Mouse (Mus musculus) heart, embryonic 15.5 days (tissue): ENCODE results near the gene 4931422A03Rik. TPM values are rescaled to one million over a fixed set of nuclear protein-coding genes. Genes with fewer than 3 reads are reported as not detected.
"Not testable (repeated sequence)": the region's sequence is repeated elsewhere in the genome, so short reads cannot be mapped to it uniquely, and the experiment has no call there.

Experiments
- ATAC-seq: fragments of 200-750 bp; cut with Nextera tagmentation; replicated peaks from 2 replicates; pipeline ENCODE4 v1.8.0; 2017; ENCODE audit warnings: low read depth, moderate TSS enrichment; ENCODE audit not compliant: insufficient number of reproducible peaks, insufficient read depth, low FRiP score
- H3K27ac ChIP-seq: fragments of 300-500 bp; sonication (generic); 2 replicates; pipeline ENCODE4 v1.5.1; 2015; ENCODE audit warnings: mild to moderate bottlenecking, inconsistent platforms
- H3K27me3 ChIP-seq: fragments of 300-500 bp; sonication (generic); 2 replicates; pipeline ENCODE4 v1.6.1; 2015; ENCODE audit warnings: inconsistent platforms
- H3K36me3 ChIP-seq: fragments of 300-500 bp; sonication (generic); 2 replicates; pipeline ENCODE4 v1.6.1; 2015; ENCODE audit warnings: mild to moderate bottlenecking, inconsistent platforms
- H3K4me1 ChIP-seq: fragments of 300-500 bp; sonication (generic); replicated peaks from 2 replicates; pipeline ENCODE4 v1.6.1; 2015; ENCODE audit warnings: inconsistent platforms
- H3K4me2 ChIP-seq: fragments of 300-500 bp; sonication (generic); 2 replicates; pipeline ENCODE4 v1.6.1; 2015; ENCODE audit warnings: inconsistent platforms, mild to moderate bottlenecking, moderate library complexity
- H3K4me3 ChIP-seq: fragments of 300-500 bp; sonication (generic); 2 replicates; pipeline ENCODE4 v1.5.1; 2015; ENCODE audit warnings: mild to moderate bottlenecking, inconsistent platforms
- H3K9ac ChIP-seq: fragments of 300-500 bp; sonication (generic); 2 replicates; pipeline ENCODE4 v1.6.1; 2015; ENCODE audit warnings: mild to moderate bottlenecking, inconsistent platforms
- H3K9me3 ChIP-seq: fragments of 300-500 bp; sonication (generic); replicated peaks from 2 replicates; pipeline ENCODE4 v1.6.1; 2016; ENCODE audit warnings: inconsistent platforms
- WGBS: fragments of 180-500 bp; shearing (Covaris S2); methylation state at CpG from one replicate; pipeline ENCODE4 v1.1.7; 2015; ENCODE audit warnings: mixed read lengths; 5-methylcytosine and 5-hydroxymethylcytosine counted together
- polyA plus RNA-seq: library from polyadenylated mRNA; unstranded; fragments of >200 nt; fragmentation: Nextera tagmentation; extraction: Ambion mirVana; gene quantifications from 2 replicates; pipeline ENCODE4 v1.2.1, GENCODE M21; 2015

The 4931422A03Rik gene
- polyA plus RNA-seq, 1 experiment from 2014 or later = 1.8 TPM

DNA sequence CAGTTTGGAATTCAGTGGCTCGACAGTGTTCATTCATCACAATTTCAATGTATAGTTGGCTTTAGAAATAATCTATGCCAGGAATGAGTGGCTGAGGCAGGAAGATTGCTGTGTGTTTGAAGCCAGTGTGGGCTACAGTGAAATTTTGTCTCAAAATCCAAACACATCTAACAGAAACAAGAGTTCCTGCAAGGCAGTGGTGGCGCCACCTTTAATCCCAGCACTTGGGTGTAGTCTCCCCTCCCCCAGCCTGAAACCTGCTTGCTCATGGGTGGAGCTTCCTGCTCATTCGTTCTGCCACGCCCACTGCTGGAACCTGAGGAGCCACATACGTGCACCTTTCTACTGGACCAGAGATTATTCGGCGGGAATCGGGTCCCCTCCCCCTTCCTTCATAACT lies 40.6 kb downstream of the 4931422A03Rik start:
- not testable (repeated sequence) for H3K27me3 ChIP-seq, H3K4me1 ChIP-seq, H3K9ac ChIP-seq, ATAC-seq, H3K4me2 ChIP-seq, H3K36me3 ChIP-seq, H3K4me3 ChIP-seq, H3K9me3 ChIP-seq, H3K27ac ChIP-seq
- 62% methylated on average over 8 of the region's 8 CpGs for WGBS

GRCm38 (mm10) chr2:103983146-103983545 lies 45.0 kb downstream of the 4931422A03Rik start:
- Histone ChIP-seq H3K36me3 (no peaks in the 10 kb centered on the region), H3K27ac (no peak overlapping the region), H3K27me3 (peaks cover 17% of the 10 kb centered on the region), H3K9me3 (no peaks in the 10 kb centered on the region), H3K4me3 (no peak overlapping the region), H3K4me2 (no peak overlapping the region), H3K4me1 (no peaks in the 10 kb centered on the region), H3K9ac (no peak overlapping the region)
- no peak for ATAC-seq
- WGBS = 87% methylated on average over 10 of the region's 10 CpGs

GRCm38 (mm10) chr2:103982250-103982649 lies 45.9 kb downstream of the 4931422A03Rik start:
- Histone ChIP-seq H3K9ac (no peak overlapping the region), H3K4me3 (no peak overlapping the region), H3K4me2 (no peak overlapping the region), H3K27me3 (peaks cover 24% of the 10 kb centered on the region), H3K9me3 (no peaks in the 10 kb centered on the region), H3K4me1 (no peaks in the 10 kb centered on the region), H3K27ac (no peak overlapping the region), H3K36me3 (no peaks in the 10 kb centered on the region)
- ATAC-seq = no peak
- WGBS = 7% methylated on average over 5 of the region's 5 CpGs

DNA sequence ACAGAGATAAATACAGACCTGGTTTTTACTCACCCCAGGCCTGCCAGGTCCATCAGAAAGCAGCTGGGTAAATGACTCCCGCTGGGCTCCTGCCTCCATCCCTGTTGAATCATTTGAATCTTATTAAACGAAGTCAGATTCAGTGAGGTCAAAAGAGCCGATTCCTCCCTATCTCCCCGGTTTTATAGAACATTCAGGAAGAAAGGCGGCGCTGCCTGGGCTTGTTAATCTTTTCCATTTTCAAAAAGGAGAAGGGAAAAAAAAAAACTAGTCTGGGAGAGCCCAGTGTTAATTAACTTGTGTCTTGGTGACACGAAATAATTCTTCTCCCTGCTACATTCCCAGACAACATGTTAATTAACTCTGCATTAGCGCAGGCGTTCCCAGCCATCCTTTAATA lies 50.4 kb downstream of the 4931422A03Rik start:
- no peak overlapping the region for H3K9ac ChIP-seq
- no peak overlapping the region for H3K27ac ChIP-seq
- no peak for ATAC-seq
- H3K4me2 ChIP-seq = no peak overlapping the region
- 66% methylated on average over 9 of the region's 9 CpGs for WGBS
- no peaks in the 10 kb centered on the region for H3K36me3 ChIP-seq
- H3K4me1 ChIP-seq = no peaks in the 10 kb centered on the region
- H3K27me3 ChIP-seq = peaks cover 39% of the 10 kb centered on the region
- no peaks in the 10 kb centered on the region for H3K9me3 ChIP-seq
- no peak overlapping the region for H3K4me3 ChIP-seq

- no peak overlapping the region for H3K4me2 ChIP-seq
- H3K27me3 ChIP-seq = peaks cover 44% of the 10 kb centered on the region
- H3K9me3 ChIP-seq = no peaks in the 10 kb centered on the region
- ATAC-seq = no peak
- H3K4me1 ChIP-seq = no peaks in the 10 kb centered on the region
- H3K4me3 ChIP-seq = no peak overlapping the region
- no peaks in the 10 kb centered on the region for H3K36me3 ChIP-seq
- H3K9ac ChIP-seq = no peak overlapping the region
- 73% methylated on average over 8 of the region's 8 CpGs for WGBS
- H3K27ac ChIP-seq = no peak overlapping the region
These were observed 50.9 kb downstream of the 4931422A03Rik start for GRCm38 (mm10) chr2:103977216-103977615.

- peaks cover 53% of the 10 kb centered on the region for H3K27me3 ChIP-seq
- H3K4me1 ChIP-seq = peaks cover 2% of the 10 kb centered on the region
- WGBS = 60% methylated on average over 7 of the region's 7 CpGs
- no peaks in the 10 kb centered on the region for H3K9me3 ChIP-seq
- H3K4me2 ChIP-seq = no peak overlapping the region
- ATAC-seq = no peak
- no peak overlapping the region for H3K4me3 ChIP-seq
- H3K9ac ChIP-seq = no peak overlapping the region
- H3K27ac ChIP-seq = no peak overlapping the region
- H3K36me3 ChIP-seq = no peaks in the 10 kb centered on the region
These were observed 52.3 kb downstream of the 4931422A03Rik start for GRCm38 (mm10) chr2:103975904-103976303.

GRCm38 (mm10) chr2:103971838-103972237 lies 56.3 kb downstream of the 4931422A03Rik start:
- H3K27ac ChIP-seq = no peak overlapping the region
- H3K27me3 ChIP-seq = peaks cover 55% of the 10 kb centered on the region
- WGBS = 42% methylated on average over 3 of the region's 3 CpGs
- H3K4me2 ChIP-seq = peak overlapping the region; percentile 99
- ATAC-seq = no peak
- H3K9ac ChIP-seq = no peak overlapping the region
- H3K9me3 ChIP-seq = no peaks in the 10 kb centered on the region
- H3K4me1 ChIP-seq = peaks cover 14% of the 10 kb centered on the region
- H3K4me3 ChIP-seq = peak overlapping the region; percentile 83
- H3K36me3 ChIP-seq = no peaks in the 10 kb centered on the region

DNA sequence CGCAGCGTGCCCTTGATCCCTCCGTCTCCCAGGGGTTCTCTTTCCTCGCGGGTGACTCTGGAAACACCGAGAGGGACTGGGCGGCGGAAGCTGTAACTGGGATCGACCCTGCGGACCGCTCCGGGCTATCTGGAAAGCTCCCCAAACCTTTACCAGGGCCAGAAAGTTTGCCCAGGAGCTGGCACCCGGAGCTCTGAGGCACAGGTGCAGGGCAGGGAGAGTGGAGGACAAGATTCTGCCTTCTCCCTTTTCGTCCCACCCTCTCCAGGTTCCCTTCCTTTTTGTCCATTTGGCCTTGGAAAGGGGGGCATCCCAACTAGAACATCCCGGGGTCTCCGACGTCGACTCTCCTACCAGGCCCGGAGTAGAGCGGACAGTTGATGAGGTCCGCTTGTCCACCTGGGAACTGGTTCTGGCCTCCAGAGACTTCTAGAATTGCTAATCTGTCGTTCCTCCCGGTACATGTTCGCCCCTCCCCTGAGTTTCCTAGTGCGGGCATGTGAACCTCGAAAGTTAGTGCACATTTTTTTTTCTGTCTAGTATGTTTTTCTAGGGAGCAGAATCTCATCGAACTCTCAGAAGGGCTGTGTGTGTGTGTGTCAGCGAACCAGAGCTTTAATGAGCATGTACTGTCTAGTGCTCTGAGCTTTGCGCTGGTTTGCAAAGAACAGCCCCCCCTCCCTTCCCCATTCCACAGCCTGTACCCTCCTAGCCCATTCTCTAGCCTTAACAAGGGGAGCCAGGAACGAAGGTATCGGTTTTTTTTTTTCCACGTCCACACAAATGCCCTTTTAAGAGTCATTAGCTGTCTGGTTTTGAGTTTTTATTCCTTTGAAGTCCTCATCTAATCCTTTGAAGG lies 57.1 kb downstream of the 4931422A03Rik start:
- WGBS = 2% methylated on average over 32 of the region's 32 CpGs
- H3K4me2 ChIP-seq = peak overlapping the region; percentile 99
- peaks cover 56% of the 10 kb centered on the region for H3K27me3 ChIP-seq
- H3K4me3 ChIP-seq = peak overlapping the region; percentile 83
- H3K9ac ChIP-seq = peak overlapping the region; percentile 72
- H3K27ac ChIP-seq = peak overlapping the region; percentile 79
- peaks cover 14% of the 10 kb centered on the region for H3K4me1 ChIP-seq
- no peaks in the 10 kb centered on the region for H3K36me3 ChIP-seq
- H3K9me3 ChIP-seq = no peaks in the 10 kb centered on the region
- no peak; the same call in 1 of the 2 replicates for ATAC-seq

- ATAC-seq = peak; percentile 43
These were observed 57.9 kb downstream of the 4931422A03Rik start for GRCm38 (mm10) chr2:103970041-103970790.

DNA sequence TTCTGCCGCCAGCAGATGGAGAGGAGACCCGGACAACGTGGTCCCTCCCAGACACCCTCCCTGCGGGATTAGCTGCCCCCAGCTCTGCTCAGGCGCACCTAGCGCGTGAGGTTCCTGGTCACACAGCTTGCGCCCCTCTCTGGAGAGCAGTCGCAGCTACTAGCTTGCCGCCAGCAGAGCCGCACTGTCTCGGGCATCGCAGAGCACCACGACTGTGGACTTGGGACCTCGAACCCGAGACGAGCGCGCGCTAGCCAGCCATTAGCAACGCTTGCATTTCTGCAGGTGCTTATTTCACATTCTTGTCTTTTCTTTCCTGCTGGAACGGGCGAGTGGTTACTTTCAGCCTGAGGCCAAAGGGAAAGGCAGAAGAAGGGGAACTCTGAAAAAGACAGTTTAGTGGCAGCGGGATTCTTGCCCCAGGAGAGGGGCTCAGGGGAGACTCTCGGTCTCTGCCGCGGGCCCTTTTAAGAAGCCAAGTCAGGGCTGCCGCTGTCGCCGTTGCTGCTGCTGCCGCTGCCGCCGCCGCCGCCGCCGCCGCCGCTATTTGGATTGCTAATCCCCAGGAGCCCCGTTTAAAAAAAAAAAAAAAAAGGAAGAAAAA lies 58.6 kb downstream of the 4931422A03Rik start:
- Histone ChIP-seq H3K27me3 (peaks cover 60% of the 10 kb centered on the region), H3K36me3 (no peaks in the 10 kb centered on the region), H3K4me2 (peak overlapping the region; percentile 99), H3K27ac (peak overlapping the region; percentile 77), H3K9me3 (no peaks in the 10 kb centered on the region), H3K4me3 (peak overlapping the region; percentile 83), H3K9ac (peak overlapping the region; percentile 72), H3K4me1 (peaks cover 14% of the 10 kb centered on the region)
- 1% methylated on average over 40 of the region's 40 CpGs for WGBS
- peak; percentile 74 for ATAC-seq

More at GRCm38 (mm10) chr2:103970041-103970790, 57.9 kb downstream of the 4931422A03Rik start:
- H3K27ac ChIP-seq = peak overlapping the region; percentile 79
- no peaks in the 10 kb centered on the region for H3K36me3 ChIP-seq
- peaks cover 14% of the 10 kb centered on the region for H3K4me1 ChIP-seq
- peaks cover 60% of the 10 kb centered on the region for H3K27me3 ChIP-seq
- peak overlapping the region; percentile 72 for H3K9ac ChIP-seq
- no peaks in the 10 kb centered on the region for H3K9me3 ChIP-seq
- peak overlapping the region; percentile 99 for H3K4me2 ChIP-seq
- peak overlapping the region; percentile 83 for H3K4me3 ChIP-seq
- WGBS = under 1% methylated on average over 73 of the region's 79 CpGs

GRCm38 (mm10) chr2:103968919-103969436 lies 59.2 kb downstream of the 4931422A03Rik start:
- H3K27me3 ChIP-seq = peaks cover 58% of the 10 kb centered on the region
- H3K9me3 ChIP-seq = no peaks in the 10 kb centered on the region
- H3K27ac ChIP-seq = peak overlapping the region; percentile 77
- peak overlapping the region; percentile 83 for H3K4me3 ChIP-seq
- H3K36me3 ChIP-seq = no peaks in the 10 kb centered on the region
- H3K4me1 ChIP-seq = peaks cover 14% of the 10 kb centered on the region
- H3K4me2 ChIP-seq = peak overlapping the region; percentile 99
- WGBS = 26% methylated on average over 10 of the region's 10 CpGs
- no peak for ATAC-seq
- peak overlapping the region; percentile 72 for H3K9ac ChIP-seq
